Mouse (Mus musculus) kidney, adult 2 months (tissue): ENCODE measurements around the gene C1ra. TPM values are rescaled to one million over a fixed set of nuclear protein-coding genes. Genes with fewer than 3 reads are reported as not detected.
"Not testable (repeated sequence)": the region's sequence is repeated elsewhere in the genome, so short reads cannot be mapped to it uniquely, and the experiment has no call there.

Experiments used
- DNase-seq: peaks from one replicate; pipeline ENCODE4 v3.0.0; 2021
- H3K27ac ChIP-seq: fragments of 200-500 bp; 2 replicates; pipeline ENCODE4 v1.5.1; 2012; ENCODE audit warnings: low read depth, low read length, control low read depth, inconsistent platforms; ENCODE audit not compliant: insufficient read depth
- H3K27me3 ChIP-seq: fragments of 200-500 bp; replicated peaks from 2 replicates; pipeline ENCODE4 v1.6.1; 2012; ENCODE audit warnings: mild to moderate bottlenecking, moderate library complexity, low read length, inconsistent platforms; ENCODE audit not compliant: control insufficient read depth, insufficient read depth
- H3K36me3 ChIP-seq: fragments of 200-500 bp; 2 replicates; pipeline ENCODE4 v1.6.1; 2012; ENCODE audit warnings: mild to moderate bottlenecking, moderate library complexity, low read length, inconsistent platforms; ENCODE audit not compliant: control insufficient read depth, insufficient read depth
- H3K4me1 ChIP-seq: fragments of 200-500 bp; 2 replicates; pipeline ENCODE4 v1.6.1; 2011; ENCODE audit warnings: low read length; ENCODE audit not compliant: control insufficient read depth, insufficient read depth
- H3K4me3 ChIP-seq: fragments of 200-500 bp; 2 replicates; pipeline ENCODE4 v1.5.1; 2011; ENCODE audit warnings: mild to moderate bottlenecking, low read depth, low read length, control low read depth; ENCODE audit not compliant: insufficient read depth
- CTCF ChIP-seq: fragments of 200-500 bp; conservative IDR thresholded peaks from 2 replicates; pipeline ENCODE4 v1.5.1; 2011; ENCODE audit warnings: low read depth, mild to moderate bottlenecking, control low read depth, low read length, moderate library complexity, mixed read lengths; ENCODE audit not compliant: insufficient read depth, insufficient read length
- POLR2A ChIP-seq: fragments of 200-500 bp; IDR thresholded peaks from one replicate; pipeline ENCODE4 v1.6.1; 2011; ENCODE audit warnings: low read depth, low read length, control low read depth
- WGBS: fragments of 180-500 bp; shearing (Covaris S2); methylation state at CpG from one replicate; pipeline ENCODE4 v1.1.7; 2018; 5-methylcytosine and 5-hydroxymethylcytosine counted together
- polyA plus RNA-seq: library from polyadenylated mRNA; depleted of rRNA; stranded (reverse); fragments of >200 nt; gene quantifications from 2 replicates; pipeline ENCODE4 v1.2.3, GENCODE M21; 2012; rRNA removed

The C1ra gene
- polyA plus RNA-seq, 1 experiment: 24.8 TPM

DNA sequence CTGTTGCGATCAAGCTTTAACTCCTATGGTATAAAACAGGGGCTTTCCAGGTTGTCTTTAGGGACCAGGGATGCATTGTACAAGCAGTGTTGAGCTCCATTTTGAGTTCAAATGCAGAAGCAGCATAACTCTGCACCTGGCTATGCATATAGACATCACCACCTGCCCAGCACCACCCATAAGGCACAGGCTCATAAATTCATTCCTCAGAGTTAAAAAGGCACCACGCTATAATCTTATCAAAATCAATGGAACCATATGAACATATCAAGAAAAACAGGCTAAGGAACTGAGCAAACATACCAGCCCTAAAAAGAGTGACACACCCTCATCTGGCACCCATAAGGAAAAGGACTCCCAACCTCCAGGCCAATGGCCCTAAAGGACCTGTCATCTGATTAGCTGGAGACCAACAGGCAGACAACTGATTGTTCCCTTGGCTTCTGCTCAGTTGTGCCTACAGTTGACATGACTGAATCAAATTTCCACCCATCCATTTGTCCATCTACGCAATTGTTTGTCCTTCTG is 36.9 kb downstream of the C1ra start:
- Histone ChIP-seq H3K4me1 (no peaks in the 10 kb centered on the region), H3K36me3 (no peaks in the 10 kb centered on the region), H3K4me3 (no peak overlapping the region), H3K27me3 (no peaks in the 10 kb centered on the region), H3K27ac (no peak overlapping the region)
- 90% methylated on average over 3 of the region's 3 CpGs for WGBS
- DNase-seq: no peak
- no peak for TF ChIP-seq POLR2A
- TF ChIP-seq CTCF: no peak

DNA sequence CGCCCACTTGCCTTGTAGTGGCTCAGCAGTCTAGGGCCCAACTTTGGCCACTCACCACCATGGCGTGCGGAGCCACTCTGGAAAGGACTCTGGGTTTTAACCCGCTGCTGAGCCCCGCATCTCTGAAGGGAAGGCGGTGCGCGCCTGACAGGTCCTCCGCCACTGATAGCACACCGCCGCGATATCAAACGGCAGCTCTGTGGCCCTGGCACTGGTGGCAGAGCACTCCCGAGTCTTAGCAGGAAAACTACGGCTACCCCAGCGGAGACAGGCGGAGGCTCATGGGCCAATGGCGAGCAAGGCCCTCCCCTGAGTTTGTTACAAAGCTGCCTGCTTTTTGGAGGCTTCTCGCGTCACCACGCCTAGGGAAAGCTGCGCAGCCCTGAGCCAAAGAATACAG is 40.6 kb downstream of the C1ra start:
- TF ChIP-seq POLR2A (no peak), CTCF (no peak)
- Histone ChIP-seq H3K27me3 (no peaks in the 10 kb centered on the region), H3K36me3 (no peaks in the 10 kb centered on the region), H3K27ac (no peak overlapping the region), H3K4me3 (no peak overlapping the region), H3K4me1 (no peaks in the 10 kb centered on the region)
- DNase-seq: no peak
- 79% methylated on average over 22 of the region's 22 CpGs for WGBS

DNA sequence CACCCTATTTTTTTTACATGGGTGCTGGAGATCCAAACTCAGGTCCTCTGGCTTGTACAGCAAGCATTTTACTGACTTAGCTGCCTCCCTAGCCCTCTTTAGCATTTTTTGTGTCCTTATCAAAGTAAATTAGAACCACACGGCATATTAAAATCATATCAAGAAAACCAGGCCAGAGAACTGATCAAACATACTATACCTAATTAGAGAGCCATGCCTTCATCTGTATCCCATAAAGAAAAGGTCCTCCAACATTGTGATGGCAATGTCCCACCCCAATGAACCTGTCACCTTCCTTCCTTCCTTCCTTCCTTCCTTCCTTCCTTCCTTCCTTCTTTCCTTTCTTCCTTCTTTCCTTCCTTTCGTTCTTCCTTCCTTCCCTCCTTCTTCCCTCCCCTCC is 43.8 kb downstream of the C1ra start:
- not testable (repeated sequence) for H3K27ac ChIP-seq, H3K4me3 ChIP-seq, H3K4me1 ChIP-seq, H3K27me3 ChIP-seq, DNase-seq, H3K36me3 ChIP-seq
- 87% methylated on average over 2 of the region's 2 CpGs for WGBS

DNA sequence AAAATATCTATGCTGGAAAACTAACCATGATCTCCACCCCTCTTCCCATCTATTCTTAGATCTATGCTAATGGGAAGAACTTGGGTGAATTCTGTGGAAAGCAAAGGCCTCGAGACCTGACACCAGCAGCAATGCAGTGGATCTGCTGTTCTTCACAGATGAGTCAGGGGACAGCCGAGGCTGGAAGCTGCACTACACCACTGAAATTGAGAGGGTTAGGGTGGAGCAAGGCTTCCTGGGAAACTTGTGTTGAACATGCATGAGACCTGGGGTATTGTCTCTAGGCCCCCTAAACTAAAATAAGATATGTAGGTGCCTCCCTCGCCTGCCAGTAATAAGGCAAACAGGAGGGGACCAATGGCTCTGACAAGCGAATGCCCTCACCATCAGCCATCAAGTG is 49.0 kb downstream of the C1ra start:
- H3K27me3 ChIP-seq: not testable (repeated sequence)

DNA sequence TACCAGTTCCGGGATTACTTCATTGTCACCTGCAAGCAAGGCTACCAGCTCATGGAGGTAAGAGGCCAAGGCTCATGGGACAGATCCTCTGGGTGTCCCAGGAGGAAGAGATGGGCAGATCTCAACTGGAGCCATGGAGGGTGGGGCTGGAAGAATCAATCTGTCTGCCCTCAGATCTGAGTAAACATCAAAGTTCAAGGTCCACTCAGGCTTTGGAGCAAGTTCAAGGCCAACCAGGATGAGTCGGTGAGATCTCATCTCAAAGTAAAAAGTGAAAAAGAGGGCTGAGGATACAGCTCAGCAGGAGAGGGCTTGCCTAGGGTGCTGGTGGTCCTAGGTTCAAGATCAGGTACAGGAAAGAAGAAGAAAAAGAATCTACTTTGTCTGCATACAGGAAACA is 49.4 kb downstream of the C1ra start:
- not testable (repeated sequence) for DNase-seq, H3K36me3 ChIP-seq, H3K27me3 ChIP-seq, H3K27ac ChIP-seq, H3K4me1 ChIP-seq, H3K4me3 ChIP-seq
- 84% methylated on average over 2 of the region's 2 CpGs for WGBS

More for the DNA sequence above, 49.0 kb downstream of the C1ra start:
- not testable (repeated sequence) for H3K4me3 ChIP-seq, H3K27ac ChIP-seq, H3K4me1 ChIP-seq, DNase-seq, H3K36me3 ChIP-seq
- WGBS: 90% methylated on average over 4 of the region's 4 CpGs

DNA sequence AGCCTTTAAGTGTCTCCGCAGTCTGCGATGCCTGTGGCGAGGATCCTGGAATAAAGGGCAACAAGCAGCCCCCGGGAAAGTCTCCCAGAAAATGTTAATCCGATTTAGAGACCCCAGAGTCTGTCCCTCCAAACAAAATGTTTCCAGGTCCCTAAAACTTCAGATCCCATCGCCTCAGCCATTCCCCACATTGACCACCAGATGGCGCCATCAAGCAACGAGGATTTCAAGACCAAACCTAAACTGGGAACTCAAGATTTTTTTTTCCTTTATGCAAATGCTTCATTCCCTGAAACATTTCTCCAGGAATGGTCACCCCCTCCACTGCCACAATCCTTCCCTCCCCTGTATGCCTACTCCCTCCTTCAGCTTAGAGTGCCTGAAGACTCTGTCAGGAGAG is 57.8 kb downstream of the C1ra start, which contains the start of gene C1rb:
TSS of gene C1rb (plus strand) at position 269 of the 400 bp plus-strand sequence.
- no peak within 1 kb of the TSS for H3K4me3 ChIP-seq
- peak; percentile 72 for TF ChIP-seq CTCF
- no peak for TF ChIP-seq POLR2A
- no peaks in the 10 kb centered on the region for H3K4me1 ChIP-seq
- peak; percentile 61 for DNase-seq
- no peak within 1 kb of the TSS for H3K27ac ChIP-seq
- no peaks in the 10 kb centered on the region for H3K27me3 ChIP-seq
- no peaks in the 10 kb centered on the region for H3K36me3 ChIP-seq
- WGBS: 3% methylated on average over 8 of the region's 8 CpGs

Other genes with a start within 250 kb of the C1ra start
- 0.26 and 0.39 TPM in 2 replicates for gene Cd163, start 207.7 kb upstream of the C1ra start, polyA plus RNA-seq
- gene Pex5, start 97.3 kb upstream of the C1ra start, polyA plus RNA-seq: 62.0 and 62.8 TPM in 2 replicates
- 12.6 and 15.5 TPM in 2 replicates for gene Clstn3, start 47.6 kb upstream of the C1ra start, polyA plus RNA-seq
- gene C1rl, start 19.3 kb upstream of the C1ra start, polyA plus RNA-seq: 14.2 and 14.3 TPM in 2 replicates
- gene C1s1, start 30.0 kb downstream of the C1ra start, polyA plus RNA-seq: 34.0 and 38.1 TPM in 2 replicates
- not detected in 2 replicates for gene C1rb, start 57.9 kb downstream of the C1ra start, polyA plus RNA-seq
- 0.18 and 0.20 TPM in 2 replicates for gene C1s2, start 123.7 kb downstream of the C1ra start, polyA plus RNA-seq
- 215 and 231 TPM in 2 replicates for gene Lpcat3, start 150.6 kb downstream of the C1ra start, polyA plus RNA-seq
- gene Emg1, start 199.8 kb downstream of the C1ra start, polyA plus RNA-seq: 50.5 and 67.4 TPM in 2 replicates
- gene Phb2, start 199.9 kb downstream of the C1ra start, polyA plus RNA-seq: 181 and 193 TPM in 2 replicates
- gene Ptpn6, start 226.3 kb downstream of the C1ra start, polyA plus RNA-seq: 21.5 and 31.7 TPM in 2 replicates
- gene Grcc10, start 229.0 kb downstream of the C1ra start, polyA plus RNA-seq: 387 and 474 TPM in 2 replicates
- gene Gm45234, start 243.6 kb downstream of the C1ra start, polyA plus RNA-seq: not detected in 2 replicates
- 49.1 and 65.4 TPM in 2 replicates for gene Atn1, start 244.1 kb downstream of the C1ra start, polyA plus RNA-seq